Mouse (Mus musculus): ENCODE data around the gene Dtd1.

Gene Dtd1

DNA sequence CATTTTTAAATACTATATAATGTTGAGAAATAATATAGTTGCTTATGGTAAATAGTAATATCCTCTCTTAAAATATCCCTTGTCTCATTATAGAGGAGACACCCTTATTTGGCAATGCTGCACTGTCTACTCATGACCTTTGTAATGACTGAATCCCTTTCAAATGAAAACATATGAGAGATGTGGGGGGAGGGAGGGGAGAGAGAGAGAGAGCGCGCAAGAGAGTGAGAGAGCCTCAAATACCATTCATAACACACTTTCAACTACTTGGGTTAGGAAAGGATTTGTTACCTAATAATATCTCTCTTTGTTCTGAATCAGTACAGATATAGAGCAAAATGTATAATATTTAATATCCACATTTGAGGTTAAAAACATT is 169.4 kb downstream of the Dtd1 start:
- DNase-seq (ENCODE audit: low spot score): no peak

GRCm38 (mm10) chr2:144769556-144769955 is 169.9 kb downstream of the Dtd1 start:
- DNase-seq (ENCODE audit: low spot score): no peak

- DNase-seq (ENCODE audit: low spot score): no peak
These were observed 170.8 kb downstream of the Dtd1 start for GRCm38 (mm10) chr2:144770452-144770941.

DNA sequence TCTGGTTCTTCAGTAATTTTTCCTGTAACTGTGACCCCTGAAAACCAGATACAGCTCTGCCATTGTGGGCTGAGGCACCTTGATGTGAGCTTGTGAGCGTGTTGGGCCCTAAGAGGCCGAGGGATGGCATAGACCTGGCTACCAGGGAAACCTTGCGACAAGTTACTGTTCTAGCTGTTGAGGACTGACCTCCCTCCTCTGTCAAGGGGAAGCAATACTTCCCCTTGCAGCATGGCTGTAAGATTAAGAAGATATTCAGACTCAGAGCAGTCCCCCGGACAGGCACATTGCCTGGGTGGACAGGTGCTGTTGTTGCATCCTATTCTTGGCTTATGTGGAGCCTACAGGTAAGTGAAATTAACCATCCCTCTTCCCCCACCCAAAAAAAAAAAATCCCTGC is 172.1 kb downstream of the Dtd1 start:
- no peak for DNase-seq (ENCODE audit: low spot score)

- no peak for DNase-seq (ENCODE audit: low spot score)
These were observed 175.0 kb downstream of the Dtd1 start for GRCm38 (mm10) chr2:144774636-144775160.

GRCm38 (mm10) chr2:144775626-144776025 is 175.9 kb downstream of the Dtd1 start:
- DNase-seq (ENCODE audit: low spot score): no peak

GRCm38 (mm10) chr2:144779263-144779662 is 179.6 kb downstream of the Dtd1 start:
- DNase-seq (ENCODE audit: low spot score): no peak

GRCm38 (mm10) chr2:144780731-144781130 is 181.0 kb downstream of the Dtd1 start:
- DNase-seq (ENCODE audit: low spot score): no peak

DNA sequence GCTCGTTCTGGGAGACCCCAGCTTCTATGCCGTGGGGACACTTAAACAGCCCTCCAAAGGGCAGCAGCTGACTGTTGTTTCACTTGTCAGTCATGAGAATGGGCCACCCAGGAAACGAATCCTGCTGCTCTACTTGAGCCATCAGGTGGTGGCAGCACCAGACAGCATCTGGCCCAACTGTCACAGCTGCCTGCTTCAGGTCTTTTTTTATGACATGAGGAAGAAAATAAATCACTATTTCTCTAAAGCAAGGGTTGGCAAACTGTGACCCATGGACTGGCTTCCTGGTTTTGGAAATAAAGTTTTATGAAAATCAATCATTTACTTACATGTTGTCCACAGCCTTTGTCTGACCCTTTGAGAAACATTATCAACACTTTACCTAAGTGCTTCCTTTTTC is 182.2 kb downstream of the Dtd1 start:
- DNase-seq (ENCODE audit: low spot score): no peak

GRCm38 (mm10) chr2:144782481-144782880 is 182.8 kb downstream of the Dtd1 start:
- no peak for DNase-seq (ENCODE audit: low spot score)

DNA sequence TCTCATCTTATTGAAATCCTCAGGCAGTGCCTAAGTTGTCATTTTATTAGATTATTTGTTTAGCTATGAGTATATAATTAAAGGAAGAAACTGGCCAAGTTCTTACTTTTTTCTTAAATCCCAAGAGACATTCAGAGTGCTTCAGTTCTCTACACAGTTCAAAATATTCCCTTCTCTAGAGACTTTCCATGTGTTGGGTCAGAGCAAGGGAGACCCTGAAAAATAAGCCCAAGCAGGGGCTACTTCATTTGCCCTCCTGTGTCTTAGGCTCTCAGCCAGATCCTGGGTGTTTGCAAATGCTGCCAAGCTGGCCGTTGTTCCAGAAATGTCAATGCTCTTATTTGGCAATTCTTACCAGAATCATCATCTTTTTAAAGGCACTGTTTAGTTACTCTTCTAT is 183.5 kb downstream of the Dtd1 start:
- DNase-seq (ENCODE audit: low spot score): no peak

GRCm38 (mm10) chr2:144783831-144784230 is 184.1 kb downstream of the Dtd1 start:
- DNase-seq (ENCODE audit: low spot score): no peak

DNA sequence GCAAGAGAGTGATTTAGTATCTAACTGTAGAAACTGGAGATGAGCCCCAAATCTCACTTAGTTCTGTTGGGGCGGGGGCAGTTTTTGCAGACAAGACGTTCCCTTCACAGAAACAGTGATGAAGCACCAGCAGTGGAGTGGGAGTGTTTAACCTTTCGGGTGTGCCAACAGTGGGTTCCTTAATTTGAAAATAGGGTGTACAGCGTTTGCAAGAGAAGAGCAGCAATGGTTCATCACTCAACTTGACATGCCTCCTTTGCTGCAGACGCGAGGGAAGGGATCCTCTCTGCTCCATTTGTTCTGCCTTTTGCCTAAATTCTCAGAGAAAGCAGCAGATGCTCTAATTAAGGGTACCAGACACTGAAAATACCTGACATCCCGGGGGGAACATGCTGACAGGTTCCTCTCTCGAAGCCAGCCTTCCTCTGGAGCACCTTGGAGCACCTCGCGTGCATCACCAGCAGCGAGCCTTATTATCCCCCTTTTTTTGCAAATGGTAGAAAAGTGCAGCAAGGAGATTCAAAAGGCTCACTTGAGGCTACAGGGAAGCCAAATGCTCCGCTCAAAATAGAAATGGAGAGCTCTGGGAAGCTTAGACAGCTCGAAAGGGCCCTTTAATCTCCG is 192.1 kb downstream of the Dtd1 start:
- no peak for DNase-seq (ENCODE audit: low spot score)

DNA sequence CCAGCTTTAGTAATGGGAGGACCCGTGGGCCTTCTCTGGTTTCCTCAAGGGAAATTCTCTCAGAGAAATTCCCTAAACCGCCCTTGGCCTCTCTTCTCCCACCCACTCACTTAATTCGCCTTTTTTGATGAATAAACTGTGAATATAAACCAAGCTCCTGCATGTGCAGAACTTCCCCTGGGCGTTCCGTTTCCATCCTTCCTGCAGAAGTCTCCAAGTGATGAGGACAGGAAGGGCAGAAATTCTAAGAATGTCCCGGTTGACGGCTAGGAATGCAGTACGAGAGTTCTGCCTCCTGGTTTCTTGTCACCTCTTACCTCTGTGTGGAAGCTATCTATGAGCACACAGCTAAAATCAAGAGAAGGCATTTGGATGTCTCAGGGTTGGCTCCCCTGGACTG is 197.8 kb downstream of the Dtd1 start:
- no peak for DNase-seq (ENCODE audit: low spot score)

DNA sequence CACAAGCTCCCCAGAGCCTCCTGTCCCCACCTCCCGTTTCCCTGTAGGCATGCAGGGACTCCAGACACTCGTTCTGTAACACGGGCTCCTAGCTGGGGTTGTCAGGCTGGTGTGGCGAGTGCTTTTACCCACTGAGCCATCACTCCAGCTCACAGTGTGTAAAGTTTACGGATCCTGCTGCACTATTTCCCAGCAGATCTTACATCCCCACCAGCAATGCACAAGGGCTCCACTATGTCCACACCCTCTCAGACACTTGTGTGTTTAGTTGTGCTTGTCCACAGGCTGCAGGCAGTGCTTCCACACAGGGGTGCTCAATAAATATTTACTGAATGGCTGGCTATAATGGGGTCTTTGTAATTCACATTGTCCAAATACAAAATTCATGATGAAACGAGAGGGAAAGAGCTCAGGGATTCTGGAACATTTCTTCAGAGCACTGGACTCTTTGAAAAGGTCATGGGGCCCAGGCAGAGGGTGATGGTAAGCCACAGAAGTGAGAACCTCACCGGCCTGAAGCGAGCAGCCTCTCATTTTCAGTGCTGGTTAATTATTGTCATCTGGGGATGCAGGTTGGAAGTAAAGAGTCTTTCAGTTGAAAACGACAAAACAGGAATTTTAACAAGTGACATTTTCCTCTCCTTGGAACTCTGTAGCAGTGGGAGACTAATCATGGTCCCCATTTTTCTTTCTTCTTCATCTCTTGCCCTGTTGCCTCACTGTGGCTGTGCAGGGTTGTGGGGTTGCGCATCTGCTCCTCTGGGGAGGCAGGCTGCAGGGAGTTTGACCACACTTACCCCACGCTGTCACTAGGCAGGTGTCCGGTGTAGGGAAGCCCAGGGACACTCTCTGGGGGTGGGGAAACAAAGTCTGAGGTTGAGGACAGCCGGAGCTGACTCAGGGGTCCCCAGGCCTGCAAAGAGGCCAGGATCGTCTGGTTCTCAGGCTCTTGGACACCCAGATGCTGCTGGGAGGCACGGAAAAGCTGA is 208.4 kb downstream of the Dtd1 start:
- DNase-seq (ENCODE audit: low spot score): no peak

Data from c-Kit-positive CD71-positive TER-119-positive erythroid progenitor cells, embryonic 14.5 days (primary cell).